Mouse (Mus musculus) C2C12 (cell line): ENCODE measurements around the gene Axin1.

Experiments used
- CTCF ChIP-seq: IDR thresholded peaks from one replicate; pipeline ENCODE4 v1.5.1; 2011; ENCODE audit not compliant: control insufficient read depth, insufficient read depth, insufficient read length
- MYOG ChIP-seq: IDR thresholded peaks from one replicate; pipeline ENCODE4 v1.6.1; 2011; ENCODE audit not compliant: control insufficient read depth, insufficient read length; ENCODE audit errors: extremely low read depth

DNA sequence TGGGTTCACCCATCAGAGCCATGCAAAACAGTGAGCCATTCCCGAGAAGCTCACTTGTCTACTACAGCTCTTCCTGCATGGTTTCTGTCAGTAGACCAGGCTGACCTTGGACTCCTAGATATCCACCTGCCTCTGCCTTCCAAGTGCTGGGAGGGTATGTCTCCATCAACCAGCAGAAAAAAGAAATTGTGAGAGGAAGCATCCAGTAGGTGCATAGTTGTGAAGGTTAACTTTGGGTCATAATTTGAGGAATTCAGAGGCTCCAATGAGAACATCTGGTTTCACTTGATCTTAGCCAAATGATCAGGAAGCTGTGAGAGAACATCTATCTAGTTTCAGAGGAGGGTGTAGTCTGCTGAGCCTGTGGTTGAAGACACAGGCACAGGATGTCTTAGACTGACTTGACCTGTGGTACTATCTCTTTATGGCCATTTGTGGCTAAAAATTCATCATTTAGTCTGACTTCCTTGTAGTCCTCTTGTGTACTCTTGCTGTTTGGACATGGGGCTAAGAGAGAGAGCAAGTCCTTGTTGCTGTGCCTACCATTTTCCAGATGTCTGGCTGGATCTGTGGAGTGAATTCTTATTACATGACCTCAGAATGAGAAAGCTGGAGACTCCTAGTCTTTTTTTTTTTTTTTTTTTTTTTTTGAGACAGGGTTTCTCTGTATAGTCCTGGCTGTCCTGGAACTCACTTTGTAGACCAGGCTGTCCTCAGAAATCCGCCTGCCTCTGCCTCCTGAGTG lies 13.6 kb downstream of the Axin1 start:
- TF ChIP-seq MYOG = no peak
- TF ChIP-seq CTCF = no peak
